Mouse (Mus musculus) urinary bladder, adult 2 months (tissue): ENCODE measurements at regions not wholly inside any gene's neighbourhood (a gene's known extent, or its start where the extent isn't known, plus 50 kb on each side); places are given as distances from the start of the nearest gene placed in this dataset.

Source experiments
- DNase-seq: peaks from one replicate; pipeline ENCODE4 v3.0.0; 2022; ENCODE audit warnings: low spot score

GRCm38 (mm10) chr4:125765171-125765570 lies 259.2 kb upstream of the Csf3r start:
- peak; percentile 7 for DNase-seq

GRCm38 (mm10) chr4:125777126-125777525 lies 247.2 kb upstream of the Csf3r start:
- no peak for DNase-seq

GRCm38 (mm10) chr4:125780113-125780512 lies 244.2 kb upstream of the Csf3r start:
- no peak for DNase-seq

GRCm38 (mm10) chr4:125780921-125781487 lies 243.3 kb upstream of the Csf3r start:
- DNase-seq: no peak

GRCm38 (mm10) chr4:125782346-125782745 lies 242.0 kb upstream of the Csf3r start:
- no peak for DNase-seq

- no peak for DNase-seq
These were observed 238.3 kb upstream of the Csf3r start for GRCm38 (mm10) chr4:125786083-125786482.

GRCm38 (mm10) chr4:125794679-125795078 lies 229.7 kb upstream of the Csf3r start:
- DNase-seq: no peak

- DNase-seq: no peak
These were observed 216.4 kb upstream of the Csf3r start for GRCm38 (mm10) chr4:125807923-125808322.

- DNase-seq: no peak
These were observed 214.8 kb upstream of the Csf3r start for GRCm38 (mm10) chr4:125809446-125810108.

- DNase-seq: no peak
These were observed 214.1 kb upstream of the Csf3r start for GRCm38 (mm10) chr4:125810247-125810646.

GRCm38 (mm10) chr4:125814311-125814710 lies 210.0 kb upstream of the Csf3r start:
- DNase-seq: no peak

GRCm38 (mm10) chr4:125815276-125815675 lies 209.1 kb upstream of the Csf3r start:
- no peak for DNase-seq

- DNase-seq: no peak
These were observed 199.8 kb upstream of the Csf3r start for GRCm38 (mm10) chr4:125824525-125824924.

- DNase-seq: no peak
These were observed 197.9 kb upstream of the Csf3r start for GRCm38 (mm10) chr4:125826416-125826815.

GRCm38 (mm10) chr4:125835250-125835649 lies 189.1 kb upstream of the Csf3r start:
- DNase-seq: no peak

GRCm38 (mm10) chr4:125847568-125847967 lies 176.8 kb upstream of the Csf3r start:
- DNase-seq: no peak

GRCm38 (mm10) chr4:125850300-125850699 lies 174.1 kb upstream of the Csf3r start:
- peak; percentile 34 for DNase-seq

GRCm38 (mm10) chr4:125852545-125852944 lies 171.8 kb upstream of the Csf3r start:
- DNase-seq: no peak

GRCm38 (mm10) chr4:125855983-125856591 lies 168.3 kb upstream of the Csf3r start:
- no peak for DNase-seq

GRCm38 (mm10) chr4:125856781-125857180 lies 167.6 kb upstream of the Csf3r start:
- no peak for DNase-seq

- DNase-seq: no peak
These were observed 159.3 kb upstream of the Csf3r start for GRCm38 (mm10) chr4:125865057-125865456.

- DNase-seq: no peak
These were observed 158.6 kb upstream of the Csf3r start for GRCm38 (mm10) chr4:125865728-125866127.

- DNase-seq: no peak
These were observed 153.1 kb upstream of the Csf3r start for GRCm38 (mm10) chr4:125871211-125871610.
